Mouse (Mus musculus): ENCODE results near the gene Cox4i2.

Gene Cox4i2

GRCm38 (mm10) chr2:152804408-152805110, 50.6 kb downstream of the Cox4i2 start:
- DNase-seq = peak; percentile 56

GRCm38 (mm10) chr2:152805111-152805490, 51.1 kb downstream of the Cox4i2 start:
- no peak for DNase-seq

- no peak for DNase-seq
Observed at GRCm38 (mm10) chr2:152806037-152806436, 52.1 kb downstream of the Cox4i2 start.

- no peak for DNase-seq
Observed at GRCm38 (mm10) chr2:152808178-152808577, 54.2 kb downstream of the Cox4i2 start.

GRCm38 (mm10) chr2:152810158-152810941, 56.4 kb downstream of the Cox4i2 start:
- DNase-seq = no peak

- DNase-seq = no peak
Observed at GRCm38 (mm10) chr2:152811336-152812165, 57.6 kb downstream of the Cox4i2 start.

GRCm38 (mm10) chr2:152813232-152813631, 59.3 kb downstream of the Cox4i2 start:
- no peak for DNase-seq

GRCm38 (mm10) chr2:152814213-152814874, 60.4 kb downstream of the Cox4i2 start:
- no peak for DNase-seq
